Mouse (Mus musculus) liver, embryonic 13.5 days (tissue): ENCODE data around the gene Myh7. TPM values are rescaled to one million over a fixed set of nuclear protein-coding genes. Genes with fewer than 3 reads are reported as not detected.
"Not testable (repeated sequence)": the region's sequence is repeated elsewhere in the genome, so short reads cannot be mapped to it uniquely, and the experiment has no call there.

Source experiments
- ATAC-seq: fragments of 200-750 bp; cut with Nextera tagmentation; 2 replicates; pipeline ENCODE4 v1.8.0; 2017; ENCODE audit warnings: low read depth, mild to moderate bottlenecking, moderate number of reproducible peaks, moderate library complexity
- DNase-seq: peaks from one replicate; pipeline ENCODE4 v3.0.0; 2022
- H3K27ac ChIP-seq: fragments of 300-500 bp; sonication (generic); 2 replicates; pipeline ENCODE4 v1.5.1; 2015; ENCODE audit warnings: moderate library complexity, mild to moderate bottlenecking, inconsistent platforms
- H3K27me3 ChIP-seq: fragments of 300-500 bp; sonication (generic); 2 replicates; pipeline ENCODE4 v1.6.1; 2015; ENCODE audit warnings: mild to moderate bottlenecking, inconsistent platforms
- H3K36me3 ChIP-seq: fragments of 300-500 bp; sonication (generic); 2 replicates; pipeline ENCODE4 v1.6.1; 2015; ENCODE audit warnings: mild to moderate bottlenecking, inconsistent platforms
- H3K4me1 ChIP-seq: fragments of 300-500 bp; sonication (generic); replicated peaks from 2 replicates; pipeline ENCODE4 v1.6.1; 2015; ENCODE audit warnings: inconsistent platforms
- H3K4me2 ChIP-seq: fragments of 300-500 bp; sonication (generic); 2 replicates; pipeline ENCODE4 v1.6.1; 2015; ENCODE audit warnings: inconsistent platforms, mild to moderate bottlenecking, moderate library complexity
- H3K4me3 ChIP-seq: fragments of 300-500 bp; sonication (generic); replicated peaks from 2 replicates; pipeline ENCODE4 v1.5.1; 2015; ENCODE audit warnings: mild to moderate bottlenecking, inconsistent platforms
- H3K9ac ChIP-seq: fragments of 300-500 bp; sonication (generic); 2 replicates; pipeline ENCODE4 v1.6.1; 2015; ENCODE audit warnings: mild to moderate bottlenecking, inconsistent platforms
- H3K9me3 ChIP-seq: fragments of 300-500 bp; sonication (generic); replicated peaks from 2 replicates; pipeline ENCODE4 v1.6.1; 2016; ENCODE audit warnings: inconsistent platforms
- WGBS: fragments of 180-500 bp; shearing (Covaris S2); methylation state at CpG from one replicate; pipeline ENCODE4 v1.1.7; 2015; ENCODE audit not compliant: insufficient replicate concordance; 5-methylcytosine and 5-hydroxymethylcytosine counted together
- polyA plus RNA-seq: library from polyadenylated mRNA; unstranded; fragments of >200 nt; fragmentation: Nextera tagmentation; extraction: Ambion mirVana; gene quantifications from 2 replicates; pipeline ENCODE4 v1.2.1, GENCODE M21; 2015

Myh7 gene
- polyA plus RNA-seq = 0.98 and 6.2 TPM in 2 replicates

- no peaks in the 10 kb centered on the region for H3K9me3 ChIP-seq
- no peak within 1 kb of the TSS for H3K9ac ChIP-seq
- ATAC-seq (no peak), DNase-seq (no peak)
- no peak within 1 kb of the TSS for H3K4me2 ChIP-seq
- H3K36me3 ChIP-seq = no peaks in the 10 kb centered on the region
- no peak within 1 kb of the TSS for H3K4me3 ChIP-seq
- H3K4me1 ChIP-seq = no peaks in the 10 kb centered on the region
- H3K27me3 ChIP-seq = peaks cover 10% of the 10 kb centered on the region
- WGBS = 46% methylated on average over 11 of the region's 11 CpGs
- H3K27ac ChIP-seq = no peak within 1 kb of the TSS
These were observed at the start of gene Myh7 for GRCm38 (mm10) chr14:54994136-54994868. Gene Myh7, minus strand, starts transcription at chr14:54994626.

GRCm38 (mm10) chr14:55043694-55044093 lies 49.3 kb upstream of the Myh7 start:
- not testable (repeated sequence) for H3K27ac ChIP-seq, H3K9me3 ChIP-seq, H3K4me2 ChIP-seq, H3K36me3 ChIP-seq, H3K27me3 ChIP-seq, DNase-seq, H3K4me3 ChIP-seq, ATAC-seq, H3K9ac ChIP-seq, H3K4me1 ChIP-seq
- 67% methylated on average over 1 of the region's 2 CpGs for WGBS

DNA sequence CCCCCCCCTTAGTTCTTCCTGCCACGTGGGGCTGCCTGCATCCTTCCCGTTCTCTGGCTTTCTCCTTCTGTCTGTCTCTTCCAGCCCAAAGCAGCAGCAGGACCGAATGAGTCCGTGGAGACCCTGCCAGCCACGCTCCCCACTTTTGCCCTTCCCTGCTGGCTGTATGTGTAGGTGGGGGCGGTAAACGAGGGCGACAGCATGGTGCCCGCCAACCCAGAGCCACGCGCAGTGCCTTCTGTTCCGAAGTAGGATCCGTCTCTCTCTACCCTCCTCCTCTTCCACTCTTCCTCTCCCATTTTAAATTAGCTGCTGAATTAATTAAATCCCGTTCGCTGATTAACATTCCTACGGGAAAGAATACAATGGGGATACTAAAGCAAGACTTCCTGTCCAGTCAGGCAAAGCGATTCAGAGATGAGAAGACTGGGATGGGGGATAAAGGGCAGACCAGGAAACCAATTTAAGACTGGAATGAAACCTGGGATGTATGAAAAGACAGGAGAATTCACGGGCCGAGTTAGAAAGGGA lies 38.3 kb upstream of the Myh7 start:
- Histone ChIP-seq H3K36me3 (no peaks in the 10 kb centered on the region), H3K4me2 (no peak overlapping the region), H3K27ac (no peak overlapping the region), H3K27me3 (peaks cover 7% of the 10 kb centered on the region; the same call in 1 of the 2 replicates), H3K9ac (no peak overlapping the region), H3K9me3 (no peaks in the 10 kb centered on the region), H3K4me1 (peaks cover 17% of the 10 kb centered on the region), H3K4me3 (no peak overlapping the region)
- DNase-seq = no peak
- 55% methylated on average over 19 of the region's 19 CpGs for WGBS
- ATAC-seq = no peak

- Histone ChIP-seq H3K27me3 (no peaks in the 10 kb centered on the region), H3K4me1 (peaks cover 17% of the 10 kb centered on the region), H3K4me3 (no peak overlapping the region), H3K36me3 (peaks cover 13% of the 10 kb centered on the region), H3K9ac (no peak overlapping the region), H3K4me2 (peak overlapping the region; percentile 7), H3K9me3 (no peaks in the 10 kb centered on the region), H3K27ac (no peak overlapping the region)
- DNase-seq = no peak
- ATAC-seq = peak; percentile 47
- WGBS = 6% methylated on average over 11 of the region's 11 CpGs
These were observed 34.7 kb upstream of the Myh7 start for GRCm38 (mm10) chr14:55029034-55029698.

- Histone ChIP-seq H3K36me3 (peaks cover 21% of the 10 kb centered on the region), H3K4me1 (peaks cover 17% of the 10 kb centered on the region), H3K9me3 (no peaks in the 10 kb centered on the region), H3K9ac (no peak overlapping the region), H3K27me3 (no peaks in the 10 kb centered on the region), H3K4me2 (no peak overlapping the region), H3K4me3 (no peak overlapping the region), H3K27ac (no peak overlapping the region)
- DNase-seq = no peak
- ATAC-seq = no peak
- 39% methylated on average over 5 of the region's 5 CpGs for WGBS
These were observed 34.0 kb upstream of the Myh7 start for GRCm38 (mm10) chr14:55028333-55028835.

GRCm38 (mm10) chr14:55027653-55028052 lies 33.2 kb upstream of the Myh7 start:
- H3K27ac ChIP-seq = no peak overlapping the region
- WGBS = 44% methylated on average over 6 of the region's 6 CpGs
- peaks cover 28% of the 10 kb centered on the region for H3K36me3 ChIP-seq
- no peaks in the 10 kb centered on the region for H3K27me3 ChIP-seq
- peaks cover 17% of the 10 kb centered on the region for H3K4me1 ChIP-seq
- H3K4me3 ChIP-seq = no peak overlapping the region
- H3K4me2 ChIP-seq = no peak overlapping the region
- no peaks in the 10 kb centered on the region for H3K9me3 ChIP-seq
- DNase-seq (no peak), ATAC-seq (no peak)
- H3K9ac ChIP-seq = no peak overlapping the region

- Histone ChIP-seq H3K4me1 (peaks cover 17% of the 10 kb centered on the region), H3K27me3 (no peaks in the 10 kb centered on the region), H3K27ac (no peak overlapping the region), H3K4me2 (no peak overlapping the region), H3K9me3 (no peaks in the 10 kb centered on the region), H3K36me3 (peaks cover 32% of the 10 kb centered on the region), H3K9ac (no peak overlapping the region), H3K4me3 (no peak overlapping the region)
- no peak for ATAC-seq
- WGBS = 35% methylated on average over 5 of the region's 5 CpGs
- DNase-seq = no peak
These were observed 32.8 kb upstream of the Myh7 start for GRCm38 (mm10) chr14:55027251-55027650.

- peaks cover 17% of the 10 kb centered on the region for H3K4me1 ChIP-seq
- H3K36me3 ChIP-seq = peaks cover 50% of the 10 kb centered on the region
- H3K27ac ChIP-seq = no peak overlapping the region
- H3K27me3 ChIP-seq = no peaks in the 10 kb centered on the region
- ATAC-seq (peak; percentile 31; the same call in 1 of the 2 replicates), DNase-seq (no peak)
- no peak overlapping the region for H3K9ac ChIP-seq
- 82% methylated on average over 5 of the region's 5 CpGs for WGBS
- H3K9me3 ChIP-seq = no peaks in the 10 kb centered on the region
- H3K4me2 ChIP-seq = no peak overlapping the region
- H3K4me3 ChIP-seq = no peak overlapping the region
These were observed 31.1 kb upstream of the Myh7 start for GRCm38 (mm10) chr14:55025527-55025926.

- Histone ChIP-seq H3K4me3 (no peak overlapping the region), H3K4me1 (peaks cover 11% of the 10 kb centered on the region), H3K27ac (no peak overlapping the region), H3K9me3 (no peaks in the 10 kb centered on the region), H3K4me2 (no peak overlapping the region), H3K9ac (no peak overlapping the region), H3K27me3 (no peaks in the 10 kb centered on the region), H3K36me3 (peaks cover 59% of the 10 kb centered on the region)
- ATAC-seq (no peak), DNase-seq (peak; percentile 20)
- 69% methylated on average over 7 of the region's 7 CpGs for WGBS
These were observed 29.8 kb upstream of the Myh7 start for GRCm38 (mm10) chr14:55024236-55024635.

DNA sequence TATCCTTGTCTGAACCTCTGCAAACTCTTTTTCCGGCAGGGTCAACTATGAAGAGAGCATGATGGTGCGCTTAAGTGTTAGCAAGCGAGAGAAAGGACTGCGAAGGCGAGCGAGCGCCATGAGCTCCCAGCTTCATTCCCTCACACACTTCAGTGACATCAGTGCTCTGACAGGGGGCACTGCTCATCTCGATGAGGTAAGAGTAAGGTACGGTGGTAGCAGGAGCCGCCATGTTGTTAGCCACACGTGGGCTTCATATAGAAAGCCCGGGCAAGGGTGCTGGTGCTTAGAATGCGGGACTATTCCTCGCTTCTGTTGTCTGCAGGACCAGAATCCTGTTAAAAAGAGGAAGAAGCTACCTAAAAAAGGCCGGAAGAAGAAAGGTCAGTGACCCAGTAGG lies 28.6 kb upstream of the Myh7 start:
- WGBS = 89% methylated on average over 15 of the region's 15 CpGs
- Histone ChIP-seq H3K4me3 (no peak overlapping the region), H3K4me2 (no peak overlapping the region), H3K27ac (no peak overlapping the region), H3K36me3 (peaks cover 65% of the 10 kb centered on the region), H3K27me3 (no peaks in the 10 kb centered on the region), H3K9ac (no peak overlapping the region), H3K4me1 (no peaks in the 10 kb centered on the region), H3K9me3 (no peaks in the 10 kb centered on the region)
- ATAC-seq = no peak
- DNase-seq = no peak

- 84% methylated on average over 9 of the region's 9 CpGs for WGBS
- Histone ChIP-seq H3K9me3 (no peaks in the 10 kb centered on the region), H3K9ac (no peak overlapping the region), H3K27me3 (no peaks in the 10 kb centered on the region), H3K4me3 (no peak overlapping the region), H3K4me1 (peaks cover 11% of the 10 kb centered on the region), H3K4me2 (no peak overlapping the region), H3K36me3 (peaks cover 75% of the 10 kb centered on the region), H3K27ac (no peak overlapping the region)
- no peak for DNase-seq
- ATAC-seq = no peak
These were observed 26.0 kb upstream of the Myh7 start for GRCm38 (mm10) chr14:55020394-55020793.
